Mouse (Mus musculus) olfactory bulb, adult 2 months (tissue): ENCODE data around the gene Sync. TPM values are rescaled to one million over a fixed set of nuclear protein-coding genes. Genes with fewer than 3 reads are reported as not detected.

Source experiments
- H3K27ac ChIP-seq: fragments of 200-500 bp; 2 replicates; pipeline ENCODE4 v1.5.1; 2012; ENCODE audit warnings: low read depth, low read length; ENCODE audit not compliant: insufficient read depth
- H3K4me1 ChIP-seq: fragments of 200-500 bp; 2 replicates; pipeline ENCODE4 v1.6.1; 2012; ENCODE audit warnings: low read length; ENCODE audit not compliant: control insufficient read depth, insufficient read depth
- H3K4me3 ChIP-seq: fragments of 200-500 bp; 2 replicates; pipeline ENCODE4 v1.5.1; 2012; ENCODE audit warnings: mild to moderate bottlenecking, low read depth, low read length, moderate library complexity; ENCODE audit not compliant: insufficient read depth
- CTCF ChIP-seq: fragments of 200-500 bp; IDR thresholded peaks from 2 replicates; pipeline ENCODE4 v1.5.1; 2012; ENCODE audit warnings: low read depth, mild to moderate bottlenecking, low read length, moderate library complexity; ENCODE audit not compliant: insufficient read depth
- POLR2A ChIP-seq: fragments of 200-500 bp; IDR thresholded peaks from 2 replicates; pipeline ENCODE4 v1.6.1; 2012; ENCODE audit warnings: mild to moderate bottlenecking, low read depth, low read length, moderate library complexity; ENCODE audit not compliant: insufficient read depth
- WGBS: fragments of 180-500 bp; shearing (Covaris S2); methylation state at CpG from one replicate; pipeline ENCODE4 v1.1.7; 2018; 5-methylcytosine and 5-hydroxymethylcytosine counted together
- polyA plus RNA-seq: library from polyadenylated mRNA; stranded (reverse); fragments of >200 nt; gene quantifications from 2 replicates; pipeline ENCODE4 v1.2.4, GENCODE M21; 2012; ENCODE audit warnings: low replicate concordance; ENCODE audit not compliant: missing spikeins, insufficient read depth, insufficient read length

Gene Sync
- polyA plus RNA-seq, 1 experiment, result not detected

- TF ChIP-seq POLR2A, result no peak
- no peak for TF ChIP-seq CTCF
- WGBS, result 94% methylated on average over 1 of the region's 1 CpGs
- no peak overlapping the region for H3K27ac ChIP-seq
- no peak overlapping the region for H3K4me3 ChIP-seq
- no peaks in the 10 kb centered on the region for H3K4me1 ChIP-seq
Observed at GRCm38 (mm10) chr4:129320876-129321275, 33.5 kb downstream of the Sync start.

- H3K4me1 ChIP-seq, result no peaks in the 10 kb centered on the region
- TF ChIP-seq CTCF, result no peak
- H3K27ac ChIP-seq, result no peak overlapping the region
- no peak overlapping the region for H3K4me3 ChIP-seq
- 92% methylated on average over 5 of the region's 5 CpGs for WGBS
Observed at GRCm38 (mm10) chr4:129322042-129322441, 34.6 kb downstream of the Sync start.

GRCm38 (mm10) chr4:129323491-129323890, 36.1 kb downstream of the Sync start:
- no peak overlapping the region for H3K4me3 ChIP-seq
- TF ChIP-seq CTCF (no peak), POLR2A (no peak)
- H3K4me1 ChIP-seq, result no peaks in the 10 kb centered on the region
- no peak overlapping the region for H3K27ac ChIP-seq
- WGBS, result 79% methylated on average over 1 of the region's 1 CpGs

GRCm38 (mm10) chr4:129324756-129325155, 37.3 kb downstream of the Sync start:
- no peak overlapping the region for H3K27ac ChIP-seq
- no peak overlapping the region for H3K4me3 ChIP-seq
- WGBS, result 43% methylated on average over 1 of the region's 1 CpGs
- no peaks in the 10 kb centered on the region for H3K4me1 ChIP-seq
- TF ChIP-seq POLR2A (no peak), CTCF (no peak)

- Histone ChIP-seq H3K4me1 (no peaks in the 10 kb centered on the region), H3K4me3 (no peak overlapping the region), H3K27ac (no peak overlapping the region)
- TF ChIP-seq POLR2A, result no peak
- 28% methylated on average over 1 of the region's 1 CpGs for WGBS
Observed at GRCm38 (mm10) chr4:129326191-129326590, 38.8 kb downstream of the Sync start.

- Histone ChIP-seq H3K4me3 (no peak overlapping the region), H3K4me1 (peaks cover 2% of the 10 kb centered on the region; the same call in 1 of the 2 replicates), H3K27ac (no peak overlapping the region)
- TF ChIP-seq CTCF (no peak), POLR2A (no peak)
- 9% methylated on average over 1 of the region's 1 CpGs for WGBS
Observed at GRCm38 (mm10) chr4:129332846-129333245, 45.4 kb downstream of the Sync start.

- peaks cover 2% of the 10 kb centered on the region; the same call in 1 of the 2 replicates for H3K4me1 ChIP-seq
- TF ChIP-seq POLR2A, result no peak
- TF ChIP-seq CTCF, result no peak
- H3K27ac ChIP-seq, result peak overlapping the region; percentile 52
- under 1% methylated on average over 62 of the region's 62 CpGs for WGBS
- peak overlapping the region; percentile 84 for H3K4me3 ChIP-seq
Observed at GRCm38 (mm10) chr4:129334677-129335215, 47.3 kb downstream of the Sync start.

GRCm38 (mm10) chr4:129335216-129336074, 48.0 kb downstream of the Sync start, which contains the start of the genes Rbbp4 and Zbtb8os:
TSS of gene Rbbp4 (minus strand) at chr4:129335370.
TSS of gene Zbtb8os (plus strand) at chr4:129335695.
- H3K4me3 ChIP-seq, result peak within 1 kb of the TSS; percentile 84
- peaks cover 2% of the 10 kb centered on the region; the same call in 1 of the 2 replicates for H3K4me1 ChIP-seq
- peak within 1 kb of the TSS; percentile 99 for H3K27ac ChIP-seq
- TF ChIP-seq CTCF (no peak), POLR2A (peak; percentile 55; the same call in 1 of the 2 replicates)
- under 1% methylated on average over 73 of the region's 73 CpGs for WGBS

GRCm38 (mm10) chr4:129336291-129336690, 48.9 kb downstream of the Sync start:
- H3K4me1 ChIP-seq, result peaks cover 2% of the 10 kb centered on the region; the same call in 1 of the 2 replicates
- WGBS, result 47% methylated on average over 14 of the region's 14 CpGs
- peak overlapping the region; percentile 99 for H3K27ac ChIP-seq

More at GRCm38 (mm10) chr4:129336291-129336690, 48.9 kb downstream of the Sync start:
- TF ChIP-seq CTCF (no peak), POLR2A (no peak)
- peak overlapping the region; percentile 66 for H3K4me3 ChIP-seq
